Mouse (Mus musculus): Measurements from ENCODE around the gene Cxcl2.

DNA sequence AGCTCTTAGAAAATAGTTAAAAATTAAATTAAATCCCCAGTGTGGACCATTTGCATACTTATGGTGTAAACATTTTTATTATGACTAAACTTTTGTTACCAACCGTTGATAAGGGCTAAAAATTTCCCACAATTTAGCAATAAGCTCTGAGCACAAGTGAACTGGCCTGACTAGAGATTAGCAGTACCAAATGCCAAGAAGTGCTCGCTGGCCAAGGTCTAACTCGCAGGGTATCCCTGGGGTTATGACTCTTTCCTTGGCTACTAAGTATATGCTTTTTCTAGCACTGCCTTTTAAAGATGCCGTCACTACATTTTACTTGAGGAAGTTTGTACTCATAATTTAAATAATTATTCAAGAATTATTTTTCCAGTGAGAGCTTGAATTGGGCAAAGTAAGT lies 22.6 kb upstream of the Cxcl2 start:
- TF ChIP-seq CTCF (IDR thresholded peaks at IDR 0.05; ENCODE audit: borderline replicate concordance, extremely low read depth, insufficient read depth, insufficient read length), result no peak
- no peak for TF ChIP-seq POLR2A (IDR thresholded peaks at IDR 0.05; ENCODE audit: borderline replicate concordance, extremely low read depth, insufficient read depth, insufficient read length, poor library complexity, severe bottlenecking)
